Mouse (Mus musculus): ENCODE measurements around the gene Acot7.

GRCm38 (mm10) chr4:152204663-152205062 lies 26.7 kb downstream of the Acot7 start:
- TF ChIP-seq POLR2A (IDR thresholded peaks at IDR 0.05; ENCODE audit: borderline replicate concordance, insufficient read depth, low read length) = no peak
- TF ChIP-seq CTCF (IDR thresholded peaks at IDR 0.05; ENCODE audit: borderline replicate concordance, insufficient read depth, low read depth, low read length) = no peak
